ENCODE assay signal across 18 mouse cellular contexts in genomic region chr10:42231847-42232246, GRCm38 (mm10).
"Had no signal": no experiment of that assay in that cellular context is flagged by ENCODE, and none has a peak within 500 bp of the region (broad histone marks: within the 10 kb centered on the region; RNA-seq: fewer than 3 reads in every experiment).

No protein-coding gene starts in this region.

- DNase-seq: gastrocnemius, postnatal 25 days; heart, adult 18-20 months; heart, postnatal 10 days; heart, postnatal 4 days; kidney, postnatal 4 days had no signal

- ATAC-seq: hindbrain, embryonic 16.5 days; inflammation-experienced regulatory T-cells, adult 6 months; intestine, embryonic 15.5 days had no signal

- H3K27me3 ChIP-seq: heart, embryonic 12.5 days; hindbrain, embryonic 12.5 days; intestine, embryonic 15.5 days; limb, embryonic 12.5 days had no signal

- H3K27ac ChIP-seq: heart, embryonic 10.5 days; hindbrain, embryonic 10.5 days; hindbrain, embryonic 12.5 days; hindbrain, embryonic 14.5 days; intestine, embryonic 15.5 days; left cerebral cortex, adult 2 months; limb, embryonic 12.5 days had no signal

- H3K4me2 ChIP-seq: heart, embryonic 12.5 days; hindbrain, embryonic 12.5 days; hindbrain, embryonic 14.5 days; intestine, embryonic 15.5 days; limb, embryonic 12.5 days; liver, embryonic 11.5 days had no signal

- H3K9me3 ChIP-seq: heart, embryonic 10.5 days; heart, embryonic 12.5 days; hindbrain, embryonic 10.5 days; hindbrain, embryonic 12.5 days; intestine, embryonic 15.5 days; limb, embryonic 10.5 days; limb, embryonic 12.5 days had no signal

- H3K36me3 ChIP-seq: hindbrain, embryonic 10.5 days; hindbrain, embryonic 12.5 days; intestine, embryonic 15.5 days; limb, embryonic 10.5 days; limb, embryonic 12.5 days had no signal

- H3K4me3 ChIP-seq: heart, embryonic 10.5 days; heart, embryonic 12.5 days; hindbrain, embryonic 10.5 days; hindbrain, embryonic 12.5 days; intestine, embryonic 15.5 days; layer of hippocampus, adult 2 months; left cerebral cortex, adult 2 months; limb, embryonic 10.5 days; limb, embryonic 12.5 days had no signal

- H3K9ac ChIP-seq: heart, embryonic 12.5 days; hindbrain, embryonic 12.5 days; hindbrain, embryonic 14.5 days; intestine, embryonic 15.5 days; limb, embryonic 12.5 days had no signal
